Mouse (Mus musculus): ENCODE data around the gene Sept9.

GRCm38 (mm10) chr11:117267828-117268227, 68.4 kb downstream of the Sept9 start:
- TF ChIP-seq CTCF (IDR thresholded peaks at IDR 0.05; ENCODE audit: low read depth, low read length) (no peak), TAL1 (conservative IDR thresholded peaks at IDR 0.05; ENCODE audit: low read depth, low read length) (no peak), GATA1 (IDR thresholded peaks at IDR 0.05; ENCODE audit: borderline replicate concordance, low read length) (no peak)

Measured in G1E (cell line).